Mouse (Mus musculus) layer of hippocampus, postnatal 25 days (tissue): Measurements from ENCODE around the gene Ppp1r15b. TPM values are rescaled to one million over a fixed set of nuclear protein-coding genes. Genes with fewer than 3 reads are reported as not detected.
A peak's percentile ranks its signal among the peaks of the same experiment; 100 is the strongest.

Source experiments
- DNase-seq, 2 experiments: peaks; one replicate each; pipeline ENCODE4 v3.0.0; 2022; ENCODE audit warnings: mixed read lengths in 2 of 2, low spot score in 1 of 2; ENCODE audit errors: extremely low spot score in 1 of 2
- total RNA-seq, 2 experiments: library from RNA; stranded (reverse); gene quantifications; 2 replicates each; pipeline ENCODE4 v1.2.3; 2021

Gene Ppp1r15b
- total RNA-seq, 2 experiments from 2014 or later, result 40.9 to 43.0 TPM

- no peak for DNase-seq
Measured at GRCm38 (mm10) chr1:133152213-133152612, 21.3 kb downstream of the Ppp1r15b start.

- DNase-seq, result no peak
Measured at GRCm38 (mm10) chr1:133155270-133155669, 24.3 kb downstream of the Ppp1r15b start.

- DNase-seq, result peak in 1 of 2 experiments; percentile 19
Measured at GRCm38 (mm10) chr1:133159128-133159564, 28.2 kb downstream of the Ppp1r15b start.

GRCm38 (mm10) chr1:133161559-133161958 is 30.6 kb downstream of the Ppp1r15b start:
- no peak for DNase-seq

- DNase-seq, result no peak
Measured at GRCm38 (mm10) chr1:133162046-133162445, 31.1 kb downstream of the Ppp1r15b start.

- no peak for DNase-seq
Measured at GRCm38 (mm10) chr1:133162981-133163380, 32.0 kb downstream of the Ppp1r15b start.

- no peak for DNase-seq
Measured at GRCm38 (mm10) chr1:133163820-133164431, 33.0 kb downstream of the Ppp1r15b start, which contains the start of gene Plekha6. Gene Plekha6 (plus strand): TSS chr1:133164210.

GRCm38 (mm10) chr1:133164591-133165011 is 33.7 kb downstream of the Ppp1r15b start:
- DNase-seq, result no peak

GRCm38 (mm10) chr1:133165111-133165510 is 34.2 kb downstream of the Ppp1r15b start:
- no peak for DNase-seq

GRCm38 (mm10) chr1:133168318-133169060 is 37.5 kb downstream of the Ppp1r15b start:
- no peak for DNase-seq

GRCm38 (mm10) chr1:133170196-133170595 is 39.3 kb downstream of the Ppp1r15b start:
- no peak for DNase-seq

- DNase-seq, result no peak
Measured at GRCm38 (mm10) chr1:133171357-133171756, 40.4 kb downstream of the Ppp1r15b start.

GRCm38 (mm10) chr1:133175150-133175549 is 44.2 kb downstream of the Ppp1r15b start:
- no peak for DNase-seq

- DNase-seq, result peak in 1 of 2 experiments; percentile 66
Measured at GRCm38 (mm10) chr1:133177480-133178172, 46.7 kb downstream of the Ppp1r15b start.

- no peak for DNase-seq
Measured at GRCm38 (mm10) chr1:133178732-133179440, 47.9 kb downstream of the Ppp1r15b start.

GRCm38 (mm10) chr1:133181072-133182015 is 50.4 kb downstream of the Ppp1r15b start:
- peak; percentile 73 to 80 for DNase-seq

GRCm38 (mm10) chr1:133182016-133182705 is 51.2 kb downstream of the Ppp1r15b start:
- peak; percentile 51 to 55 for DNase-seq

GRCm38 (mm10) chr1:133182706-133183095 is 51.8 kb downstream of the Ppp1r15b start:
- DNase-seq, result no peak
